Mouse (Mus musculus) retina, adult 2 months (tissue): ENCODE measurements around the gene Ackr1.
A peak's percentile ranks its signal among the peaks of the same experiment; 100 is the strongest.

ENCODE experiments used
- DNase-seq: peaks from one replicate; pipeline ENCODE4 v3.0.0-alpha.2; 2012; ENCODE audit warnings: low read depth, low spot score

Gene Ackr1

DNA sequence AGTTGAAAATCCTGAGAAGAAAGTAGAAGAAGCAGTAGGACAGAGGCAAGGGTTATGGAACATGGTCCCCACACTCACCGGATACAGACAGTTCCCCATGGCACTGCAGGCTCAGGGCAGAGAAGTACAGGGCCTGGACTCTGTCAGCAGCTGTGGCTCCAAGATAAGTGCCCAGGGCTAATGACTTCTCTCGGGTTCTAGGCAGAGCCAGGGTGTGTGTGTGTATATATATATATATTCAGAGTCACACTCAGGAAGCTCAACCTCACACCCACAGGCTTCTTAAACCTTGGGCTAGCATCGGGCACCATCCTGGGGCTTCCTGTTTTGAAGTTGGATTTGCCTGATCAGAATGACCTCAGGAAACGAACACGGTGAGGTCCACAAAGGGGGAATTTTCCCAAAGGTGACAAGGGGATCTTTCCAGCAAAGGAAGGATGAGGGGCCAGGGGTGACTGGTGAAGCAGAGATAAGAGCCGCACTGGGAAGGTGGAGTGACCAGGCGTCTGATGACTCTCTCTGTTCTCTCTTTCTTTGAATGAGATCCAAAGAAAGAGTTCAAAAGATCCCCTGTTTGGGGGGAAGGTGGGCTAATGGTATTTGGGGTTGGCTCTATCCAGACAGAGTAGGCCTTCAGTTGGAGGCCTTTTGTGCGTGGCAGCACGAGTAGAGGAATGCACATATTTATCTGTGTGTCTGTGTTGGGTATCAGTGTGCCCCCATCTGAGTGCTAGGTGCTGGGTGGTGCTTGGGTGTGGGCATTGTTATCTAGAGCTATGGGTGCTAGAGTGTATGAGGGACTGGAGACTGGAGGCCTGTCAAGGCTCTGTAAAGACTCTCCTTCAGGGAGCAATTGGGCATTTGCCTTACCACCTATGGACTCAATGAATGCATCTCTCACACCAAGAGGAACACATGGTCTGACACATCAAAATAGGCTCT is at the start of gene Ackr1:
Ackr1 (minus strand) TSS at position 439 of the 942 bp plus-strand sequence.
- no peak for DNase-seq

DNA sequence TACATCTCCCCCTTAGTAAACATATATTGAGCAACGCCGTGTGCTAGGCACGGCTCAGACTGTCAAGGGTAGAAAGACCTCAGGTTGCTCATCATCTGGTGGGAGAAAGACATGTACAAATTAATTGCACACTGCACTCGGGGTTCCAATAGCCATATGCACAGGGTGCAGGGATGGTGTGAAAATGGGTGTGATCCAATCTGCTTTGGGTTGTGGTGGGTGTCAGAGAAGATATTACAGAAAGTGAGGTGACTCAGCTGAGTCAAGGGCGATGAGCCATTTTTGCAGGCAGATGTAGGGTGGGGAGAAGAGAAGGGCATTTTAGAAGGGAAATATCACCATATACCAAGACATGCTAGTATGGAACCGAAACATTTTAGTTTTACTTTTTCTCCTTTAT is 47.9 kb upstream of the Ackr1 start:
- DNase-seq: no peak

DNA sequence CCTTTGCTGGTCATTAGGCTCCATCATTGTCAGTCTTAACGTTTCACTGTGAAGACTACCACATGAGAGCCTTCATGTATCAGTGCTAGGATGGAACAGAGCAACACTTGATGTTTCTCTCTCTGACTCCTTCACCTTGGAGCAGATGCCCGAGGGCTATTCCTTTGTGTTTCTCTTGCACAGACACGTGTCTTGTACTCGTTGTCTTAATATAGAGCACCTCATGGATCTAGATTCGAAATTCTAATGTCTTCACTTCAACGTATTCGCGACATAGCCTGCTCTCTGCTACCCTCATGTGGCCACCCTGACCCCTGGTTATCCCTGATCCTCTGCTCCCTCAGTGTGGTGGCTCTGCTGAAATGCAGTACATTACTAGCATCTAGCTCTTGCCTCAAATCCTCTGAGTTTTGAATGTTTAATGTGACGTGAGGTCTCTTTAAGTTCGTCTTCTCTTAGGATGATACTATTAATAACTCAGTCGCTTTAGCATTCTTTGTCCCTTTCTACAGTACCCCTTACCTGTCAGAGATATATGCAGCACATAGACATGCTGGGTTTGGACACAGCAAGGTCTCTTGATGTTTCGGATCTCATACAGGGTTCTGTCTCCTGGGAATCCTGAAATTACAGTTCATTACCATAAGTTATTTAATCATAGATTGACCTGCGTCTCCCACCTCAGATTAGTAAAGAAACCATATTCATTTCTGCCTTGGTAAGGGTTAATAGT is 44.0 kb upstream of the Ackr1 start:
- DNase-seq: no peak

GRCm38 (mm10) chr1:173374020-173374419 is 40.5 kb upstream of the Ackr1 start:
- DNase-seq: no peak

GRCm38 (mm10) chr1:173371586-173371985 is 38.0 kb upstream of the Ackr1 start:
- DNase-seq: no peak

- DNase-seq: no peak
These were observed 36.9 kb upstream of the Ackr1 start for GRCm38 (mm10) chr1:173370456-173370855.

DNA sequence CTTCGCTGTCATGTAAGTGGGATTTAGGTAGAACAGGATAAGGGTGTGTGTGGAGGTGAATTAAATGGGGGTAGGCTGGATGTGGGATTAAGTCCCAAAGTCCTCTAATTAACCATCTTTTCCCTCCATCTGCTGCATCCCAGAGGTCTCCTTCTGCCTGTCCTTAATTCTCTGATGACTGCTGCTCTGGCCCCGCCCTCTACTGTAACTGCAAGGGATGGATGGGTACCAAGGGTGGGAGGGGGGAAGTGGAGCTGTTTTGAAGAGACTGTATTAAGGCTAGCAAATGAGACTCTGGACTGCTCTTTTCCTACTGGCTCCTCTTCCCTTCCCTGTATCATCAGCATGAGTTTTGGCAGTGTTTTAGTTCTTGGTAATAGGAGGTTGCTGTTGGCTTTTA is 36.1 kb upstream of the Ackr1 start:
- DNase-seq: no peak

- DNase-seq: peak; percentile 67
These were observed 34.0 kb upstream of the Ackr1 start, which contains the start of gene Cadm3 for GRCm38 (mm10) chr1:173367356-173368046. Cadm3 (minus strand) TSS chr1:173367695.

- no peak for DNase-seq
These were observed 33.3 kb upstream of the Ackr1 start for GRCm38 (mm10) chr1:173366701-173367355.

DNA sequence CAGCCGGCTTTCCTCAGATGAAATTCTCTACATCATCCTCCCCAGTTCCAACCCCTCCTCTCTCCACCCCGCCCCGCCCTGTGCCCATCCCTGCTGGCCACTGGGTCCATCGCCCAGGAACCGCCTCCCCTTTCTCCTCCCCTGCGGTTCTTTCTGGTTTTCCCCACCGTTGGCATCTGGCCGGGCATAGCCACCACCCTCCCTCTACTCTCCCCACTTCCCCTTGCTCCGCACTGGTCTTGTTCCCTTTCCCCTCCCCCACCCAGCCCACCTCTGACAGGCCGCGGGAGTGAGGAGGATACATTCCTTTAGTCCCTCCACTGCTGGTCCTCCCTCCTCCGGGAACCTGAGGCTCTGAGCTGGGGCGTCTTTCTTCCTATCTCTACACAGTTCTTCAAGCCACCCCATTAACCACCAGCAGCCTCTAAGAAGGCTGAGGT is 32.4 kb upstream of the Ackr1 start:
- DNase-seq: no peak

- DNase-seq: no peak
These were observed 30.7 kb upstream of the Ackr1 start for GRCm38 (mm10) chr1:173364125-173364800.

GRCm38 (mm10) chr1:173363436-173363835 is 29.9 kb upstream of the Ackr1 start:
- DNase-seq: no peak

- DNase-seq: no peak
These were observed 28.1 kb upstream of the Ackr1 start for GRCm38 (mm10) chr1:173361651-173362050.

DNA sequence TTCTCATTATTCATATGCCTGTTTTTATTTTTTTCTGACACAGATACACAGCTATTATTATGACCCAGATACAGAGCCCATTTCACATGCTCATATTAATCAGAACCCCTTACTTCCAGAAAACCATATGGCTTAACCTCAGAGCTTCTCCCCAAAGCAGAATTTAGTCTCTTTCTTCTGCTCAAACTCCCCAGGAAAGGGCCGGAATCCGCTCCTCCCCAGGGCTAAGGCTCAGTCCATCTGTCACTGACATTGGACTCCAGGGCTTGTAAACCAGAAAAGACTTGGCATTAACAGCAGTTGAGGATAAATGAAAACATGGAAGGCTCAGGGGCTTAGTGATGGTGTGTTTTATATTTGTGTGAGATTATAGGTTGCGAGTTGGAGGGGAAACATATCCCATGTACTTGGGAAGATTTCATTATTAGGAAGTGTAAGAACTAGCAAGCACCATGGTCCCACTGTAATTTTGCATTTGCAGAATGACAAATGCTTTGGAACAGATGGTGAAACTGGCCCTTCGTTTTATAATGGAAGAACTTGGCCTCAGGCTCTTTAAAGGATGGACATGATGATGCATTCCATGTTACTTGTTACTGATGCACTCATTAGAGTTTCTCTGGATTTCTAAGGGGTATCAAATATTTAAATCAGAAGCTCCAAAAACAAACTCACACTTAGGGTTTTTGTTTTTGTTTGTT is 26.2 kb upstream of the Ackr1 start:
- DNase-seq: no peak

DNA sequence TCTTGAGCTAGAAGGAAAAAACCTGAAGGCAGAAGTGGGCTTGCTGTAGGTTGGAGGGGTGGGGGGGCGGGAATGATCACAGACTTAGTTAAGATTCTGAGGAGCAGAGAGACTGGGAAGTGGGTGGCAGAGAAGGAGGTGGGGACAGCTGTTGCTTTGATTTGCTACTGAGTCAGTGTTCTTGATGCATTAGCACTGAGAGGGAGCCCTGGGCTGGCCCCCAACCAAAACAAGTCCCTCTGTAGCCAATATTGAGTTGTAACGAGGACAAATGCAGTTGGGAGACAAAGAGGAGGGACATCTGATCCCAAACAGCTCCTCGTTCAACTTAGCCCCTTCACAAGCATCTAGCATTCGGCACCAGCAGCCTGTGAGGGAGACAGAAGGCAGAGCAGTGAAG is 24.2 kb upstream of the Ackr1 start:
- DNase-seq: no peak

GRCm38 (mm10) chr1:173356699-173357098 is 23.1 kb upstream of the Ackr1 start:
- DNase-seq: no peak

- no peak for DNase-seq
These were observed 21.7 kb upstream of the Ackr1 start for GRCm38 (mm10) chr1:173355107-173355846.

- no peak for DNase-seq
These were observed 16.9 kb upstream of the Ackr1 start, which contains the start of gene Aim2 for GRCm38 (mm10) chr1:173350372-173350957. Aim2 (plus strand) TSS chr1:173350879.

DNA sequence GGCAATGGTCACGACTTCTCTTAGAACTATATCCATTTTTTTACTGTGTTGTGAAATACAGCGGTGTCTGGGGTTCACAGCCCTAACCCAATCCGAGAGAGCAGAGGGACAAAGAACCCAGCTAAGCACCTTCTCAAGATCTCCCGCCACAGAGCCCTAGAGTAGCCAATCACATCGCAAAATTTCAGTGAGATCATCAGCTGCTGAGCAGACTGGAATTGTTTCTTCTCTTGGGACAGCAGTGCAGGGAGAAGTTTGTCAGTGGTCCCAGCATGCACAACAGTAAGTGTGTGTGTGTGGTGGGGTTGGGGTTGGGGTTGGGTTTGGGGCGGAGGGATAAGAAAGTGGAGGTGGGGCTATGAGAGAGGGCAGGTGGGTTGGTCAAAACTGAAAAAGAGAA is 16.4 kb upstream of the Ackr1 start:
- no peak for DNase-seq
